Mouse (Mus musculus) lung, adult 10 weeks (tissue): ENCODE results near the gene Ypel2. TPM values are rescaled to one million over a fixed set of nuclear protein-coding genes. Genes with fewer than 3 reads are reported as not detected.

Source experiments
- polyA plus RNA-seq: library from polyadenylated mRNA; stranded (reverse); fragments of 350-450 nt; fragmentation: Illumina TruSeq; extraction: RNeasy Lipid Tissue Mini Kit (QIAGEN cat#74804); gene quantifications from one replicate; pipeline ENCODE4 v1.2.3, GENCODE M21; 2014; ENCODE audit warnings: low read depth, low replicate concordance; ENCODE audit not compliant: insufficient read depth

Ypel2 gene
- polyA plus RNA-seq, result 4.4 TPM

GRCm38 (mm10) chr11:86993041-86994037, at the start of gene Ypel2:
Gene Ypel2 (minus strand): TSS chr11:86993707.

Other genes starting within 250 kb of the Ypel2 start
- gene Cltc, start 236.1 kb downstream of the Ypel2 start, polyA plus RNA-seq, result 77.9 TPM
- 16.3 TPM for gene Dhx40, start 186.0 kb downstream of the Ypel2 start, polyA plus RNA-seq
- 24.8 TPM for gene Gdpd1, start 80.4 kb upstream of the Ypel2 start, polyA plus RNA-seq
- gene Smg8, start 93.1 kb upstream of the Ypel2 start, polyA plus RNA-seq, result 7.0 TPM
- 0.35 TPM for gene Prr11, start 115.0 kb upstream of the Ypel2 start, polyA plus RNA-seq
- 7.8 TPM for gene Ska2, start 115.5 kb upstream of the Ypel2 start, polyA plus RNA-seq
- gene Trim37, start 133.4 kb upstream of the Ypel2 start, polyA plus RNA-seq, result 7.8 TPM